Mouse (Mus musculus) kidney, adult 2 months (tissue): ENCODE data around the gene Efs.

Experiments
- CTCF ChIP-seq: fragments of 200-500 bp; conservative IDR thresholded peaks from 2 replicates; pipeline ENCODE4 v1.5.1; 2011; ENCODE audit warnings: low read depth, mild to moderate bottlenecking, control low read depth, low read length, moderate library complexity, mixed read lengths; ENCODE audit not compliant: insufficient read depth, insufficient read length
- POLR2A ChIP-seq: fragments of 200-500 bp; IDR thresholded peaks from one replicate; pipeline ENCODE4 v1.6.1; 2011; ENCODE audit warnings: low read depth, low read length, control low read depth

- TF ChIP-seq POLR2A (no peak), CTCF (no peak)
These were observed 10.9 kb upstream of the Efs start for GRCm38 (mm10) chr14:54936831-54937160.
